Mouse (Mus musculus) urinary bladder, postnatal 25 days (tissue): ENCODE data around the gene Zfp146.
"Not testable (repeated sequence)": the region's sequence is repeated elsewhere in the genome, so short reads cannot be mapped to it uniquely, and the experiment has no call there.

Source experiments
- DNase-seq: peaks from one replicate; pipeline ENCODE4 v3.0.0; 2022; ENCODE audit warnings: low spot score

Zfp146 gene

DNA sequence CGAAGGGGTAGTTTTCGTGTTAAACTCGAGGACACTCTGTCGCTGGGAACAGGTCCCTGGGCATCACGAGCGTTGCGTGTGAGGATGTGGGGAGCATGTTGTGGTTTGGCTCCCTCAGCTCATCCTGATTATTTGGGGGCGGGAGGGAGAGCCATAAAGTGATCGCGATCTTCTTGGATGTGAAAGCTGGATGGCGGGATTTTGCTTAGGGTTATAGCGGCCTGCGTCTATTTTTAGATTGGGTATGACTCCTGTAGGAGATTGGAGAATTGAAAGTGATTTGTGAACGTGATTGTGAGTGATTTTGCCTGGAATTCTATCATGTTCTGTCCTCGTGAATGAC is 47.4 kb downstream of the Zfp146 start:
- DNase-seq: no peak

- DNase-seq: peak; percentile 83
Measured at GRCm38 (mm10) chr7:30121308-30122187, 48.0 kb downstream of the Zfp146 start, which contains the start of gene Zfp382. TSS of gene Zfp382 (plus strand) at chr7:30121942.

DNA sequence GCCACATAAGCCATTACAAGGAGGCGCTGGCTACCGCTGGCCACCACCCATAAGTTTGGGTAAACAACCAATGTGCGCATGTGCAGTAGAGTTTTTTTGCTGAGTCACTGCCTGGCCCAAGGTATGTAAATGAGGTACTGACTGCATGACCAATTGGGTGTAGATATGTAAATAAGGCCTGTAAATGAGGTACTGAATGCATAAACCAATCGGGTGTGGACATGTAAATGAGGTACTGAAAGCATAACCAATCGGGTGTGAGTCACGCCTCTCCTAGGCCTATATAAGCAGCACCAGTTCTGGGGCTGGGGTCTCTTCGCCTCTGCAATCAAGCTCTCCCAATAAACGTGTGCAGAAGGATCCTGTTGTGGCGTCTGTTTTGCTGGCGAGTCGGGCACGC is 51.6 kb downstream of the Zfp146 start:
- not testable (repeated sequence) for DNase-seq

GRCm38 (mm10) chr7:30116076-30116475 is 53.5 kb downstream of the Zfp146 start:
- no peak for DNase-seq
